Comparison of ENCODE assay signal across 13 mouse cellular contexts in the genomic region with DNA sequence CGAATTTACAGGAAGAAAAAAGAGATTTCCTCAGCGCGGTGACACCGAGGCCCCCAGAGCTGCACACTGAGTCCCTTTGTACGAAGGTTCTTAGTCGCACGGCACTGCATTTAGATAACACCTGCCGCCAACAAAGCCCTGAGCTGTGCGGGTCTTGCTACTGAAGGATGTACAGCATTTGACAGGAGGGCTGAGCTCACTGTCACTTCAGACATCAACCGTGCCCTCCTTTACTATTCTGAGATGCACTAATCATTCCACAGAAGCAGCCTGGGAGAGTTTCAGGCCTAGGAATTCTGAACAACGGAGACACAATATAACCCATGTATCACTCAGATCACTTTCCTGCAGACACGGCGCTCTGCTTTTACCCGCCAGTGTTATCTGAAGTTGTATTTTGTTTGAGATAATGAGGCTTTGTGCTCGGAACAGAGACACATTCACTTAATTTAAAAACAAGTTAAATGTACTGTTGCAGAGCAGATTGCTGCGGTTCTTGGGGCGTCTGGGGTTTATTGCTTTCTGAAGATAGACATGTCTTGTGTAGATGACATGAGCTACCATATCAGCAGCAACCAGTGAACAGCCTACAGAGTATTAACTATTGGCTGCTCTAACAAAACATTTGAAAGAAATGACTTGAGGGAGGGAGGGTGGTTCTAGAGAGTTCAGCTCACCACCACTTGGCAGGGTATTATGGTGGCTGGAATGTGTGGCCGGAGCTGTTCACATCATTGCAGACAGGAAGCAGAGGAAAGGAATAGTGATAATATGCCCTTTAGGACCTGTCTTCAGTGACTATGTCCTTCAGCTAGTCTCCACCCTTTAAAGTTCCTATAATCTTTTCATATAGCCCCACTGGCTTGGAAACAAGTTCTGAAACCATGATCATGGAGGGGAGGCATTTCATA. TPM values are rescaled to one million over a fixed set of nuclear protein-coding genes. Genes with fewer than 3 reads are reported as not detected.
DNase-seq lines count a peak whose midpoint lies in the region; ATAC-seq lines count a peak whose summit lies in the region.
"Had no signal": no experiment of that assay in that cellular context is flagged by ENCODE, and none has a peak within 500 bp of the region (broad histone marks: within the 10 kb centered on the region; RNA-seq: fewer than 3 reads in every experiment).

No protein-coding gene starts in this region.

- no peak overlapping the region for H3K27ac ChIP-seq in liver, embryonic 11.5 days (ENCODE audit: low read depth, low read length)
- peak overlapping the region; percentile 81 for H3K27ac ChIP-seq in hindbrain, embryonic 13.5 days
- peak overlapping the region; percentile 87 for H3K27ac ChIP-seq in neural tube, embryonic 13.5 days (replicated peaks)
- H3K27ac ChIP-seq: embryonic facial prominence, embryonic 10.5 days; limb, embryonic 10.5 days had no signal

- no peaks in the 10 kb centered on the region for H3K27me3 ChIP-seq in liver, embryonic 11.5 days (replicated peaks; ENCODE audit: control insufficient read depth, insufficient read depth, low read length)
- no peaks in the 10 kb centered on the region for H3K27me3 ChIP-seq in hindbrain, embryonic 13.5 days
- H3K27me3 ChIP-seq in neural tube, embryonic 13.5 days, result no peaks in the 10 kb centered on the region

- DNase-seq in embryo, embryonic 11 days, result peak; percentile 5
- DNase-seq in embryo, embryonic 10 days (ENCODE audit: low spot score), result no peak
- DNase-seq in liver, embryonic 11.5 days (ENCODE audit: low spot score), result no peak
- no peak for DNase-seq in liver
- no peak for DNase-seq in kidney, postnatal 10 days
- DNase-seq: cerebellum, adult 2 months; kidney, adult 2 months; lung, adult 18-20 months had no signal

- peak; percentile 26; the same call in 1 of the 2 replicates for ATAC-seq in liver, embryonic 11.5 days (replicated peaks; ENCODE audit: low FRiP score)
- peak; percentile 83 for ATAC-seq in hindbrain, embryonic 13.5 days (ENCODE audit: low FRiP score)
- ATAC-seq in neural tube, embryonic 13.5 days (ENCODE audit: low read depth), result peak; percentile 84
- no peak for ATAC-seq in megakaryocyte-erythroid progenitor cell, adult 5-6 weeks (replicated peaks; ENCODE audit: low FRiP score, low TSS enrichment, poor library complexity, severe bottlenecking)

- no peaks in the 10 kb centered on the region for H3K4me1 ChIP-seq in liver, embryonic 11.5 days (replicated peaks; ENCODE audit: control insufficient read depth, insufficient read depth, low read length)
- H3K4me1 ChIP-seq in hindbrain, embryonic 13.5 days (replicated peaks), result peaks cover 14% of the 10 kb centered on the region
- H3K4me1 ChIP-seq in neural tube, embryonic 13.5 days (replicated peaks), result peaks cover 15% of the 10 kb centered on the region
- H3K4me1 ChIP-seq: embryonic facial prominence, embryonic 10.5 days; limb, embryonic 10.5 days had no signal

- no peaks in the 10 kb centered on the region for H3K36me3 ChIP-seq in liver, embryonic 11.5 days (ENCODE audit: control insufficient read depth, insufficient read depth, low read length)
- H3K36me3 ChIP-seq in hindbrain, embryonic 13.5 days, result no peaks in the 10 kb centered on the region
- H3K36me3 ChIP-seq in neural tube, embryonic 13.5 days, result no peaks in the 10 kb centered on the region
- H3K36me3 ChIP-seq: embryonic facial prominence, embryonic 10.5 days; limb, embryonic 10.5 days had no signal

- H3K4me2 ChIP-seq in liver, embryonic 11.5 days, result no peak overlapping the region
- peak overlapping the region; percentile 19; the same call in 1 of the 2 replicates for H3K4me2 ChIP-seq in hindbrain, embryonic 13.5 days
- H3K4me2 ChIP-seq in neural tube, embryonic 13.5 days, result peak overlapping the region; percentile 27

- 56% methylated on average over 18 of the region's 18 CpGs for WGBS in liver, embryonic 11.5 days
- WGBS in hindbrain, embryonic 13.5 days, result 46% methylated on average over 18 of the region's 18 CpGs
- WGBS in neural tube, embryonic 13.5 days, result 31% methylated on average over 18 of the region's 18 CpGs

- H3K4me3 ChIP-seq in liver, embryonic 11.5 days (ENCODE audit: low read depth, low read length), result no peak overlapping the region
- no peak overlapping the region for H3K4me3 ChIP-seq in hindbrain, embryonic 13.5 days
- no peak overlapping the region for H3K4me3 ChIP-seq in neural tube, embryonic 13.5 days
- H3K4me3 ChIP-seq: embryonic facial prominence, embryonic 10.5 days; limb, embryonic 10.5 days had no signal

- no peaks in the 10 kb centered on the region for H3K9me3 ChIP-seq in liver, embryonic 11.5 days (ENCODE audit: control insufficient read depth, low read length)
- no peaks in the 10 kb centered on the region for H3K9me3 ChIP-seq in hindbrain, embryonic 13.5 days
- H3K9me3 ChIP-seq in neural tube, embryonic 13.5 days, result no peaks in the 10 kb centered on the region
- H3K9me3 ChIP-seq: embryonic facial prominence, embryonic 10.5 days; limb, embryonic 10.5 days had no signal

- H3K9ac ChIP-seq in liver, embryonic 11.5 days (ENCODE audit: low read depth, low read length), result no peak overlapping the region
- H3K9ac ChIP-seq in hindbrain, embryonic 13.5 days, result 0 out of 2 replicates have a peak overlapping the region, but pooled peaks have one; percentile 13
- H3K9ac ChIP-seq in neural tube, embryonic 13.5 days, result peak overlapping the region; percentile 27; the same call in 1 of the 2 replicates

RNA-seq across cellular contexts. Expression of gene Tmtc4, which starts 25.5 kb away (rescaled TPM):
- polyA plus RNA-seq in liver, embryonic 11.5 days (2014; fragmentation: Nextera tagmentation; extraction: Ambion mirVana), result 8.3 and 9.8 TPM in 2 replicates
- 57.7 and 58.5 TPM in 2 replicates for polyA plus RNA-seq in hindbrain, embryonic 13.5 days (2015; fragmentation: Nextera tagmentation; extraction: Ambion mirVana)
- polyA plus RNA-seq in neural tube, embryonic 13.5 days (2015; fragmentation: Nextera tagmentation; extraction: Ambion mirVana), result 57.0 and 59.0 TPM in 2 replicates
- total RNA-seq in megakaryocyte-erythroid progenitor cell, adult 5-6 weeks (2014; fragmentation: Nextera tagmentation), result 7.6 and 10.6 TPM in 2 replicates
- total RNA-seq in megakaryocyte-erythroid progenitor cell, adult 5-6 weeks (2017), result 6.9 and 10.6 TPM in 2 replicates
